Mouse (Mus musculus) Patski (cell line): ENCODE data around the gene Ivl. TPM values are rescaled to one million over a fixed set of nuclear protein-coding genes. Genes with fewer than 3 reads are reported as not detected.
A peak's percentile ranks its signal among the peaks of the same experiment; 100 is the strongest.

Source experiments
- ATAC-seq: fragments of 100-300 bp; one replicate; pipeline ENCODE4 v1.8.0; 2021
- CTCF ChIA-PET: fragments of 350-600 bp; sonication (Branson Sonifier 250); formaldehyde crosslinking; loops from one replicate; lab custom pipeline; 2022; ENCODE audit warnings: inconsistent platforms; lab: Charles Lee
- POLR2A ChIA-PET: fragments of 350-600 bp; sonication (Branson Sonifier 250); formaldehyde crosslinking; loops from one replicate; lab custom pipeline; 2022; ENCODE audit warnings: antibody characterized with exemption, inconsistent platforms; lab: Charles Lee
- DNase-seq: peaks from one replicate; pipeline ENCODE4 v3.0.0-alpha.2; 2011; ENCODE audit warnings: low read depth, low spot score
- H3K27me3 ChIP-seq: fragments of 371-371 bp; one replicate; pipeline ENCODE4 v1.5.1; 2021
- CTCF ChIP-seq: fragments of 100-300 bp; IDR thresholded peaks from one replicate; pipeline ENCODE4 v1.5.1; 2021
- in situ Hi-C: fragments of 300-500 bp; cut with MboI; formaldehyde crosslinking; loops from 3 replicates; pipeline ENCODE4 v1.11.1; 2018; ENCODE audit warnings: low pct_unique_long_range_greater_than_20kb, mixed read lengths
- polyA plus RNA-seq: library from polyadenylated mRNA; unstranded; gene quantifications from one replicate; pipeline ENCODE4 v1.2.3, GENCODE M21; 2021

Ivl gene
- polyA plus RNA-seq, 1 experiment from 2014 or later: not detected

- in situ Hi-C loops: no loop called here
- ChIA-PET CTCF (no interaction called here), POLR2A (no interaction called here)
- ATAC-seq: no peak
- no peak for DNase-seq
- TF ChIP-seq CTCF: no peak
- peaks cover 24% of the 10 kb centered on the region for H3K27me3 ChIP-seq
These were observed 9.8 kb upstream of the Ivl start for GRCm38 (mm10) chr3:92583164-92583826.

- TF ChIP-seq CTCF: no peak
- DNase-seq (no peak), ATAC-seq (no peak)
- peaks cover 24% of the 10 kb centered on the region for H3K27me3 ChIP-seq
- in situ Hi-C loops: no loop called here
- CTCF ChIA-PET: interaction anchor here (1.1 kb wide), 1 partner anchor 10 kb away, joined by 3 read pairs; no protein-coding TSS in a partner anchor
- POLR2A ChIA-PET: no interaction called here
These were observed 6.0 kb upstream of the Ivl start for GRCm38 (mm10) chr3:92579508-92579907.

DNA sequence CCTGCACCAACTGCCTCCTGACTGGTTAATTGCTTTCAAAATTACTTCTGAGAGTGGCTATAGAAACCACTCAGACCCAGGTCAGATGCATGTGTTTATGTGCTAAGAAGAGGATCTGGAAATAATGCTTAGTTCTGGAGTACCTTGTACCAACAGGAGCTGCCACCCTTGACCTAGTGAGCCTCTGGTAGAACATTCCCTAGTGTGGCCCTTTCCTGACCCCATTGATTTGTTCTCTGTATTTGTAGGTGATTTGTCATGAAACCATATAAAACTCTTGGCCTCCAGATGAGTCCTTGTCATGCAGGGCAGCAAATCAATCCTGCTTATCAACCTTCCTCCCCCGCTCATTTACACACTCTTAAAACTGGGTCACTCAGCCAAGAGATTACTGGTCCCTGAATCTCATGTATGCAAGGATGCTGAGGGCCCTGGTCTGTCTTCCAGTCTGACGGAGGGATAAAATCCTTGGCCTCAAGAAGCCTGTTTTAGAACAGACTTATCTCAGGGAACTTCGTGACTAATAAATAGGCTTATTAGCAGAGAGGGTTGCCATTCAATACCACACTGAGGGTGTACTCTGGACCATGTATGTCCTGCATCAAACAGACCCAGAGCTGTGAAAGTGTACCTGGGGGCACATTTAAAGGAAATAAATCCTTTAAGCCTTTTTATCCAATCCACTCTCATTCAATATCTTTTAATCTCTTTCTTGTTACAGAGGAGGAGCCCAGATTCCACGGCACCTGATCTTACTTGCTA lies 5.3 kb upstream of the Ivl start:
- POLR2A ChIA-PET: no interaction called here
- no peak for ATAC-seq
- no peak for DNase-seq
- peaks cover 29% of the 10 kb centered on the region for H3K27me3 ChIP-seq
- in situ Hi-C loops: no loop called here
- TF ChIP-seq CTCF: no peak
- CTCF ChIA-PET: interaction anchor here (1.1 kb wide), 1 partner anchor 11 kb away, joined by 3 read pairs; no protein-coding TSS in a partner anchor

- no peak for DNase-seq
- TF ChIP-seq CTCF: no peak
- in situ Hi-C loops: no loop called here
- ChIA-PET CTCF (interaction anchor here (1.1 to 1.2 kb wide), 2 partner anchors 8 to 29 kb away, joined by 3 read pairs; no protein-coding TSS in a partner anchor), POLR2A (interaction anchor here (0.6 kb wide), 1 partner anchor 39 kb away, joined by 7 read pairs; no protein-coding TSS in a partner anchor)
- ATAC-seq: no peak
- H3K27me3 ChIP-seq: peaks cover 8% of the 10 kb centered on the region
These were observed 900 bp downstream of the Ivl start for GRCm38 (mm10) chr3:92572514-92573155.

- CTCF ChIA-PET: interaction anchor here (1.6 kb wide), 1 partner anchor 12 kb away, joined by 3 read pairs; no protein-coding TSS in a partner anchor
- in situ Hi-C loops: no loop called here
- DNase-seq: no peak
These were observed 4.8 kb downstream of the Ivl start for GRCm38 (mm10) chr3:92568752-92569151.

DNA sequence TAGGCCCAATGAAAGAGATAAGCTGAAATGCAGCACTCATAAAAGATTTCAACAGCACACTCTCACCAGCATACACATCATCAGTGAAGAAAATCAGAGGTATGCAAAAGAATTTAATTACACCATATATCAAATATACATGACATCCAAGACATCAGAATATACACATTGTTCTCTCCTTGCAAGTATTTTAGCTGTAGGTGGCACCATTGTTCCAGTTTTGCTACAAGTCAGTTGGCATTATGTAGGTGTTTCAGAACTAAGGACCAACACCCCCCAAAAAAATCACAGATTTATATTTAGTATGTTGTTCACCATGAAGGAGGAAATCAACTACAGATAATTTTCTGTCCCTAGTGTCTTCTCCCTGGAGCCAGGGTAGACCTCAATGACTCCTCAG lies 8.1 kb downstream of the Ivl start:
- POLR2A ChIA-PET: no interaction called here
- CTCF ChIA-PET: interaction anchor here (0.9 to 1.2 kb wide), 2 partner anchors 8 to 20 kb away, joined by 3 read pairs; partner anchors contain the start of gene Ivl
- in situ Hi-C loops: no loop called here
- peak; percentile 35 for TF ChIP-seq CTCF
- no peak for ATAC-seq
- H3K27me3 ChIP-seq: peaks cover 9% of the 10 kb centered on the region
- no peak for DNase-seq

More at GRCm38 (mm10) chr3:92568752-92569151, 4.8 kb downstream of the Ivl start:
- peaks cover 8% of the 10 kb centered on the region for H3K27me3 ChIP-seq
- TF ChIP-seq CTCF: no peak
- no peak for ATAC-seq
- POLR2A ChIA-PET: no interaction called here

DNA sequence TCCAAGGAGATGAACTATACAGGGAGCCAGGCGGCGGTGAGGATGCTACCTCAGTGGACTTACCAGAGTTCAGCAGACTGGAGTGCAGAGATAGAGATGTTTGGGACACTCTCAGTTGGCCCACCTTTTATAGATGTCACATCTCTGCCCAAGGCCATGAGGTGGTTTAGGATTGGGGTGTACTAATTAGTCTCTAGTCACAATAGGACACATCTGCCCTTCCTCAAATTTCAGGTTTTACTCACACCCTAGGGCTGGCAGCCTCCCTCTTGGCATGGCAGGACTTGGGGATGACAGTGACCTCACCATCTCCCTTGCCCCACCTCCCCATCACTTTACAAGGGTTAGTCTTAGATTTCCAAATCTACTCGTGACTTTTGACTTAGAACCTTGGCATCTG lies 39.1 kb downstream of the Ivl start, which contains the start of gene 2310046K23Rik:
Gene 2310046K23Rik, minus strand, starts transcription at position 101 of the 400 bp plus-strand sequence.
- in situ Hi-C loops: no loop called here
- DNase-seq: no peak
- ChIA-PET POLR2A (no interaction called here), CTCF (no interaction called here)
- H3K27me3 ChIP-seq: peaks cover 31% of the 10 kb centered on the region
- no peak for ATAC-seq
- no peak for TF ChIP-seq CTCF

Other genes starting within 250 kb of the Ivl start
- gene Sprr2d, start 234.6 kb downstream of the Ivl start, polyA plus RNA-seq: not detected
- gene Sprr2e, start 221.6 kb downstream of the Ivl start, polyA plus RNA-seq: not detected
- not detected for gene Sprr2f, start 208.5 kb downstream of the Ivl start, polyA plus RNA-seq
- not detected for gene Sprr2h, start 188.1 kb downstream of the Ivl start, polyA plus RNA-seq
- not detected for gene Sprr2i, start 165.7 kb downstream of the Ivl start, polyA plus RNA-seq
- not detected for gene Sprr2j-ps, start 155.7 kb downstream of the Ivl start, polyA plus RNA-seq
- gene Gm9774, start 144.3 kb downstream of the Ivl start, polyA plus RNA-seq: 11.3 TPM
- not detected for gene Sprr2k, start 141.2 kb downstream of the Ivl start, polyA plus RNA-seq
- gene Sprr1b, start 134.9 kb downstream of the Ivl start, polyA plus RNA-seq: 0.19 TPM
- not detected for gene Sprr3, start 115.0 kb downstream of the Ivl start, polyA plus RNA-seq
- gene Sprr1a, start 87.8 kb downstream of the Ivl start, polyA plus RNA-seq: 14.1 TPM
- gene Sprr4, start 73.2 kb downstream of the Ivl start, polyA plus RNA-seq: not detected
- gene 2310046K23Rik, start 39.2 kb downstream of the Ivl start, polyA plus RNA-seq: not detected
- gene Smcp, start 15.3 kb upstream of the Ivl start, polyA plus RNA-seq: not detected
- gene 2210017I01Rik, start 33.8 kb upstream of the Ivl start, polyA plus RNA-seq: not detected
- gene Lce6a, start 47.9 kb upstream of the Ivl start, polyA plus RNA-seq: not detected
- gene Lce1a1, start 74.6 kb upstream of the Ivl start, polyA plus RNA-seq: not detected
- not detected for gene Lce1b, start 83.2 kb upstream of the Ivl start, polyA plus RNA-seq
- not detected for gene Lce1a2, start 96.6 kb upstream of the Ivl start, polyA plus RNA-seq
- gene Lce1c, start 105.5 kb upstream of the Ivl start, polyA plus RNA-seq: not detected
- not detected for gene Lce1d, start 113.5 kb upstream of the Ivl start, polyA plus RNA-seq
- gene Lce1e, start 135.3 kb upstream of the Ivl start, polyA plus RNA-seq: not detected
- not detected for gene Lce1f, start 146.6 kb upstream of the Ivl start, polyA plus RNA-seq
- gene Gm38119, start 165.4 kb upstream of the Ivl start, polyA plus RNA-seq: not detected
- not detected for gene Lce1g, start 178.6 kb upstream of the Ivl start, polyA plus RNA-seq
- gene Lce1h, start 191.3 kb upstream of the Ivl start, polyA plus RNA-seq: not detected
- not detected for gene Lce1i, start 205.2 kb upstream of the Ivl start, polyA plus RNA-seq
- gene Lce1j, start 216.8 kb upstream of the Ivl start, polyA plus RNA-seq: not detected
- not detected for gene Lce1k, start 234.2 kb upstream of the Ivl start, polyA plus RNA-seq